Mouse (Mus musculus) spleen, postnatal 10 days (tissue): ENCODE data around the gene Gm609.

Experiments used
- DNase-seq, 2 experiments: peaks; one replicate each; pipeline ENCODE4 v3.0.0; 2021 to 2022; ENCODE audit warnings: low spot score in 2 of 2

The Gm609 gene

DNA sequence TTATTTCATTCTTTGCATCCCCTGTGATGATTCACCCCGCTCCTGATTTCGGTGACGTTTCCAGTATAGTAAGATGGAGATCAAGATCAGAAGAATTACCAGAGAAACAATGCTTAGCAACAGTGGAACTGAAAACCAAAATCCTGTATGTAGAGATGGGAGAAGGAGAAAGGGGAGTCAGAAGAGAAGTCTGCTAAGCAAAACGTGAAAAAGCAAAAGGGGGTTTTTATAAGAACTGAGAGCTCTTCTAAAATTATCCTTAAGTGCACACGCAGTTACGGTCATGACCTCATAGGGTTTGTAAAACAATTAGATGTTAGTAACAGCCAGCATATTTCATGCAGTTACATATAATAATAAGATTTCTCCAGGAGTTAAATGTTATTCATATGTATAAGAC lies 100.5 kb downstream of the Gm609 start:
- no peak for DNase-seq

DNA sequence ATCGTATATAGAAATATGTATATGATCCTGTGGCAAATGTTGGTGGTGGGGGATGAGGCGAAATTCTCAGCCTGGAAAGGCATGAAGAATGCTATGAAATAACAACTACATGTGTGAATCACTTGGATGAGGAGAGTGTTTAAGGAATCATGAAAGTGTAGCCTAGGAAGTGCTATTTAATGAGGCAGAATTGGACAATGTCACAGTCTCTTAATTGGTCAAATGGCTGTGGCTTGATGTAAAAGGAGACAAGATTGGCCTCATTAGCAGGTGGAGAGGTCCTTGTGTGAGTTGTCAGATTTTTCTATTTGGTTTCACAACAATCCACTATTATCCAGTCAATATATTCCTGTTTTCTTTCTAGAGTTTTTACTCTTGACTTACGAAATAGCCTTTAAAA lies 101.1 kb downstream of the Gm609 start:
- DNase-seq: no peak

DNA sequence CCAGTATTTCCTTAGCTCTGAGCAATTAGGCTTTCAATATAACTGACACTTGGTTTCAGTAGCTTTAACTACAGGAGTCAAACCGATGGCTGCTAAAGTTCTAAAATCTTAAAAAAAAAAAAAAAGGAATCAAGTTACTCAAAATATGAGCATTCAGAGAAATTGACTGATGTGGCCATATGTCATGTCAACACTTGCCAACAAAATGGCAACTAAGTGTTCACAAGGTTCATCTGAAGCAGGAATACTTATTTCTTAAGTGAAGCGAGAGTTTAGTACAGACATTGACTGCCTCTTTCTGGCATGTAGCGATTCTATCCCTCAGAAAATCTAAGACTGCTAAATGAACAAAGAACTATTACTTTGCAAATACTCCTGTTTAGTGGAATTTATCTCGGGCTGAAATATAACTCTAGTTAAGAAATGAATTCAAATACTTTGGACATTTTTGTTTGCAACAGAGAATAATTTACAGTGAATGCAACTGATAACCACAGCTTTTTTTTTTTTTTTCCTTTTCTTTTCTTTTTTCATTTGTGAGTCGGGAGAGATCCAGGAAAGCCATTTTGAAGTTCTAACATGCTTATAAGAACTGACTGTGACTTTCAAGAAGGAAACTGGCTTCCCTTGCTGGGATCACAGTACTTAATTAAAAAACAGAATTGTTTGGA lies 102.3 kb downstream of the Gm609 start:
- DNase-seq: no peak

DNA sequence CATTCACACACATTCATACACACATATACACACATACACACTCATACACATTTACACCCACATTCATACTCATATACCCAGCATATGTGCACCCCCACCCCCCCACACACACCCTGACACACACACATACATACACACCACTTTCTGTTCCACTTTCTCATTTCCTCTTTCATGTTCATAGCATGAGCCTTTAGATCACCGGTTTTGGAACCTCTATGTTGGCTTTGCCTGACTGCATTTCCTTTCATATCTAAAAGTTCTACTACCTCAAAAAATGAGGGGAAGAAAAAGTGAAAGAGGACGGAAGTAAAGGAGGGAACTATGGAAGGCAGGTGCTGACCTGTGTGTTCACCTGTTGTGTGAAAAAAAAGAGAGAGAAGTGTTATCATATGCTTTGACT lies 102.9 kb downstream of the Gm609 start:
- peak in 1 of 2 experiments; percentile 52 for DNase-seq

DNA sequence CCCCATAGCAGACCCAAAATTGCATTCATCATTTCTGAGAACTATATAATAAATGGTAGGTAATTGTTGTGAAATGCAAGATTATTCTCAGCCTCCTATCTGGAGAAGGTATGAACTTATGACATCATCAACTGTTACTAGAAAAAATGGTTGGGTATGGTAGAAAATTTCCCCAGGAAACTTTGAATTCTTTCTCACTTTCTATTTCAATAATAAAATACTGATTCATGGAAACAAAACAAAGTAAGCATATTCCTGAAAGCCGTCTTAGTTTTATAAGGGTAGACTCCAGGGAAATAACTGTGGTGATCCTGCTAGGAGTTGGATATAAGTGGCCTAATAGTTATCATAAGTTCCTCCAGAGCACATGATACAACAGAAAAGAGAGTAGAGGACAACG lies 103.7 kb downstream of the Gm609 start:
- DNase-seq: no peak

DNA sequence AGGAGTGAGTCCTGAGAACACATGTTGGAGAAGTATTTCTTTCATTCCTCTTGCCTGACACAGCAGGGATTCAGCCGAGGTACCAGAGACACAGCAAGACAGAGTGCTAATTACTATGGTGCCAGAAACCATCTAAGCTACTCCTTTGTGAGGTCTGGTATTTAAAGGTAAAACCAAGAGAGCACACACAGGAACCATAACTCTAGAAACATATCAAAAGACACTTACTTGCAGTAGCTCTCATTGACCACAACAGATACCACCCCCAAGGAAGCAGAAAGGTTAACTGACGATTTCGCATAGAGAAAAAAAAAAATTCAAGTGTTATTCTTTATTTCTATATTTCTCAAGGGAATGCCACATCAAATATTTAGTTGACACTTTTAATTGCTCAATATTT lies 111.0 kb downstream of the Gm609 start:
- no peak for DNase-seq

DNA sequence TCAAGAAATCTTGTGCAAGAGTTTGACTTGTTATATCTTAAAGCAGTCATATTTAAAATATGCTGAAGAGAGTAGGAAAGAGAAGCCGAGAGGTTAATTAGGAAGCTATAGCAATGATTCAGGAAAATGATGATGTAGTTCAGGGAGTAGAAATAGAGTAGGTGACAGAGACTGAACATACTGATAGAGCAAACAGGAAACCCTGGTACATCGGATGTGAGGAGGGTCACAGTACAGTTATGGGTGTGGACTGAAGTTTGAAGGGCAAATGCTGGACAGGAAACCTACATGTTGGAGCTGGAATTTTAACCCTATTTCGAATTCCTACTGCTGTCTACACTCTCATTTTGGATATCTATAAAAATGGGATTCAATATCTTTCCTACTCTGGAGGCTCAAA lies 113.8 kb downstream of the Gm609 start:
- no peak for DNase-seq

DNA sequence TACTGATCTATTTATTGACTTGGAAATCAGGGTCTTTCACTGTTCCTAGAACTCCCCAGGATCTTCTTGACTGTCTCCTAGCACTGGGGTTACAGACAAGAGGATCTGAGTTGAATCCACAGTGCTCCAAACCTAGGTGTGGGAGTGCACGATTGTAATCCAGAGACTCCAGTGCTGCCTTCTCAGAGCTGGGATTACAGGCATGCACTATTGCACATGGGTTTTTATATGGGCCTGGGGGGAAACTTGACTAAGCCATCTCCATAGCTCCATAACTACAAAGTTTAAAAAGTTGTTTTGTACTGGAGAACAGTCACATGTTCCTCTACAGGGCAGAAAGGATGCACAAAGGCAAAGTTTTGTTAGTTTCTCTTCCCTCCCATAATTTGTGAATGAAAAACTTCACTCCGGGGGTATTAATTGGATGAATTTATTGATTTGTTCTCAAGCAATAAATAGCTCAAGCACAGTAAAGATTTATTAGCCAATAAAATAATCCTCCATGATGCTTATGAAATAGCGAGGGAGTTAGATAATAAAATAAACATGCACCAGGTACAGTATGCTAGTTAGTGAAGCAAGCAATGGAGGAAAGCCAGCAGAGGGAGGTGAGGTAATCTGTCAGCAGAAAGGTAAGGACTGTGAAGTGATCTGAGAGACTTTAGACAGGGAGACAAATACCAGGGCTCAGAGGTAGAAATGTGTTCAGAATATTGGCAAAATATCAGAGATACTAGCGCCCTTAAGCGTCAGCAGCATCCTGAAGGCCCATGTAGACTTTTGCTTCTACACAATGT lies 114.4 kb downstream of the Gm609 start:
- no peak for DNase-seq

DNA sequence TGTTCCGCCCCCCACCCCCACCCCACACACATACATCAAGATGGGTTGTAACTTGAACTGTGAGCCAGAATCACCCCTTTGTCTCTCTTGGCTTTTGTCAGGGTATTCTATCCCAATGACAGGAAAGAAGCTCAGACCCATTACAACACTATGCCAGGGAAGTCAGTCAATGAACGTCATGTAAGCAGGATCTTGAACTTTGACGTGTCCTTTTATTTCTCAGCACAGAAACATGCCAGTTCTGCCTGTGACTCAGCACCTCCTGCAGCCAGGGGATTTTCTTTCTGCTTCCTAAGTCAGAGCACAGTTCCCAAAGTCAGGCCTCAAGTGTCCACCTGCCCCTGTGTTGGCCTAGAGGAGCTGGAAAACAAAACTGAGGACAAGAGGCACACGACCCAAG lies 115.4 kb downstream of the Gm609 start:
- no peak for DNase-seq

DNA sequence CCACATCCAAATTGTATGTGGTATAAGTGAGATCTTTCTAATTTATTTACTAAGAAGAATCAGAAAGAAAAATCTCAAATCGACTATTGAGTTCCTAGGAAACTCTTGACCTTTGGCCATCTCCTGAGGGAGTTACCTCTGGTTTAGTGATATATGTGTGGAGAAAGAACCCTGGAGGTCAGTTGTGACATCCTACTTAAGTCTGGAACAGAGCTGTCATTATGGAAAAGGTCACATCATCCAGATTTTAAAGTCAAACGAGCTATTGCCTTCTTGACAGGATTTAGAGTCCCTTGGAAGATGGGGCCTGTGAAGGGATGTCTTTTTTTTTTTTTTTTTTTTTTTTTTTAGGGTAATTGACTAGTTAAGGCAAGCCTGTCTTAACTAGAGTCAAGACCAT lies 116.0 kb downstream of the Gm609 start:
- DNase-seq: no peak

DNA sequence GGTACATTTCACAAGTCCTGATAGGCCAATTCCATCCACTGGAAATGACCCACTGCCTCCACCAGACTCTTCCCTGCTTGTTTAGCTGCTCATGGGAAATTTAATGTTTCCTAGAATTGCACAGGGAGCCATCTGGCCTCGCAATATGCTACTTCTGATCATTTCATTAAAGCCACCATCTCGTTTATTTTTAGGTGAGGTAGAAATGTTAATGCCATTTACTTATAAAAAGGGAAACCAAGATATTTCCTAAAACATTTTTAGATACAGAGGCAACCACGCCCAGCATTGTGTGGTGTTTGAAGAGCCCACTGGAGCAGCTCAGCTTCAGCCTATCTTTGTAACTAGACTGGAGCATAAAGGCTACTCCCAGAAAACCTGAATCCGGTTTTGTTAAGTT lies 116.5 kb downstream of the Gm609 start:
- DNase-seq: no peak

DNA sequence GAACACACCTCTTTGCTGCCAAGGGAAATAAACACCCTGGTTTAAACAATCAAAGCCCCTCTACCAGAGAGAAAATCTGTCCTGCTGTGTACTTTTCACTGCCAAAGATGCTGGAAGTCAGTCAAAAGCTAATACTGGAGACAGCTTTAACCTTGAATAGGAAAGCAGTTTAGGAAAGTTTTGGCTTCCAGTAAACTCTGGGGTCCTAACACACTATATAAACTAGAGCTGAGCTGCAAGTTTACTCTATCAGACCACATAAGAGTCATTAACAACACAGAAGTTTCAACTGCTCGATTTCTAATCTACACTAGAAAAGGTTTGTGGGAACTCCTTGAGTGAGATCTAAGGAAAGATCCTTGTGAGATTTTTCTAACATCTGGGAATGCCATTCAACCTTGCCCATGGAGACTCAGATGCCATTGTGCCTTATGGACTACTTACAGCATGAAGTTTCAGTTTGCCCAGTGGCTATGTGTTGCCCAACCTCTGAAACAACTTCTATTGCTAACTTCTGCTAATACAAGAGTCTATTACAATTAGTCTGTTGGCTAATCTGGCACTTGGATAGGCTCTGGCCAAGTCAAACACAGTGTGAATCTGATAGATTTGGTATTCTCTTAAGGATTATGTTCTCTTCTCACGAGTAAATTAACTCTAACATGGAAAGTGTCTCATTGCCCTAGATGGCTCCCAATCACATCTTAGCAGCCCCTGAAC lies 117.1 kb downstream of the Gm609 start:
- DNase-seq: no peak

DNA sequence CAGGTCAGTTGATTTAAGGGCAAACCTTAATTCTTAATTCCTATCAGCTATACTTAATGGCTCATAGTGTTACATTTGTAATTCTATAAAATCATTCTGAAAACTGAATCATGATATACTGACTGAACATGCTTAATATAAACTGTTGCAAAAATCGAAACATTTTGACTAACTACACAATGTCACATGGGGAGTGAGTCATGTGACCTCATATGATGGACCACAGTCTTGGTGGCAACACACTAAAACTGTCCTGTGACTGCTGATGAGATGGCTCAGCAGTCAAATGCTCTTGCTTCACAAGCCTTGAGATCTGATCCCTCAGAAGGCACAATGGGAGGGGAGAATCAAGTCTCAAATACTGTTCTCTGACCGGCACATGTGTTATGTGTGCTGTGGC lies 118.7 kb downstream of the Gm609 start:
- no peak for DNase-seq

DNA sequence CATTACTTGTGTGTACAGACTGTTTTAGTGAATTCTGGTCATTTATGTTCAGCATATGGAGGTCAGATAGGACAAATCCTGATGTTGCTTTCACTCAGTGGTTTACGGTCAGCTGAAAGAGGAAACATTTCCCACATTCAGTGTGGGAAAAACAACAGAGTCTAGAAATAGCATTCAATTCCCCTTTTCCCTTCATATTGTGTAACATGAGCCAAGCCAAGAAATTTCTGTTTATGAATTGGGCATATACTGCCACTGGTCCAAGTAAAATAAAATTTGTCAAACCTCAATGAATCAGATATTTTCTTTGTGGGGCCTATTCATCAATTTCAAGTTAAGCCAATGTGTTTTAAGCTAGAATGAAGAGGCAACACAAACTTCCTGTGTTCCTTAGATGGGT lies 121.7 kb downstream of the Gm609 start:
- DNase-seq: no peak

DNA sequence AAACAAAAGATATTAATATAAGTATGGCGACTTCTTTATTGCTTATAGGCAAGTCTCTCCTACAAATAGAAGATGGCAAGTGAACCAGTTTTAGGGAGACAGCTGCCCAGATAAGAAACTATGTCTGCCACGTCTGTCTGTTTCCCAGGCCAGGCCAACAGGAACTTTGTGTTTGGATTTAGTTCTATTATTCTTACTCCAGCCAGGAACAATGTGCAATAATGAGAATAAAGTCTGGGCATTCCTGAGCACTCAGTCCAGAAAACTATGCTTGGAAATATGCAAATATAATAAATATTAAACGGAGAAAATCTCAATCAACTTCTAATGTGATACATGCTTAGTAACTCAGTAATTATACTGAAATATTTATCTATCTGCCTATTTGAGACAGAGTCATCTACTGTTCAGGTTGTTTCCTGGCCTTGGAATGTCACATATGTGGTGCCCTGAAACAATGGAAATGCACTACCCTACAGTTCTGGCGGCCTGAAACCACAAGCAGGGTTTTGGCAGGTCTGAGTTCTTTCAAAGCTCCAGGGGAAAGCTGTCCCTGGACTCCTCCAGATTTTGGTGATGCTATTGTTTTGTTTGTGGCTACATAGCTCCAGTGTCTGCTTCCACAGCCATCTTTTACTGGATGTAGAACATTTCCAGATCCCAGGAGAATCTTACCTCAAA lies 123.3 kb downstream of the Gm609 start:
- no peak for DNase-seq

DNA sequence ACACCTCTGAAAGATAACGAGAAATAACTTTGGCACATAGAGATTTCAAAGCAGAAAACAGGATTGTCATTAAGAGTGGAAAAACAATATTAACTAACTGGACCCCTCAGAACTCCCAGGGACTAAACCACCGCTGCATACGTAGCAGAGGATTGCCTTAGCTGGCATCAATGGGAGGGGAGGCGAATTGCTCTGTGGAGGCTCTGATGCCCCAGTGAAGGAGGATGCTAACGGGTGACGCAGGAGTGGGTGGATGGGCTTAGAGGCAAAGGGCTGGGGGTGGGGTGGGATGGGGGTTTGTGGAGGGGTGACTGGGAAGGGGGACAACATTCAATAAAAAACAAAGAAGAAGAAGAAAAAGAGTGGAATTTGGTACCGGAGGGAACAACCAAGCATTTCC lies 126.7 kb downstream of the Gm609 start:
- DNase-seq: no peak

DNA sequence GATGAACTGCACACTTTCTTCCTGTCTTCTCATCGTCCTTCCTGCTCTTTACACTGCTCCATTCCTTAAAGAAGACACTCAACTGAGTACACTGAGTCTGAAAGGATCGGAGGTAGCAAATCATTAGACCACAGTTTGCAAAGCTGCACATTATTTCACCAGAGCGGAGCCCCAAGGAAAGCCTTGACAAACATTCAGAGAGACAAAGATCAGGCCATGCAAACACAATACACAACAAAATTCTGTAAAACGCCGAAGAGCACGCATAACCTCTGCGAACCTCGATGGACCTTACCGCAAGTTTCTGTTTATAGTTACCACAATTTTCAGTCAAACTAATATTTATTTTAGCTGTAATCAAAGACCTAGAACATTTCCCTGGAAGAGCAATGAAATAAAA lies 127.4 kb downstream of the Gm609 start:
- DNase-seq: no peak

DNA sequence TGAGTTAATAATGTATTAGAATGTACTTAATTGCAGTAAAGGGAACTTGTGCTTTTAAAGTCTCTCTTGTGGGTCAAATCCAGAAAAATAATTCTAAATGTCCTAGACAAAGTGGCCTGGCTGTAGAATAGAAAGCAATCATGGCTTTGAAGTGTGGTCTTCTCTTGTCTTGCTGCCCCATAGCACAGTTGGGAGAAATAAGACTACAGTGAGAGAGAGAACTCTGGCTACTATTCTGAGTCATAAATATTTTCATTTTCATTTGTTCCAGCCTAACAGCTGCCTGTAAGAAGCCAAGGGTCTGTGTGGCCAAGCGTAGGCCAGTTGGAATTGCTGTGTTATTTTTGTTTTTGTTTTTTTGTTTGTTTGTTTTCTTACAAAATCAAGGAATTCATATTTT lies 128.1 kb downstream of the Gm609 start:
- no peak for DNase-seq

DNA sequence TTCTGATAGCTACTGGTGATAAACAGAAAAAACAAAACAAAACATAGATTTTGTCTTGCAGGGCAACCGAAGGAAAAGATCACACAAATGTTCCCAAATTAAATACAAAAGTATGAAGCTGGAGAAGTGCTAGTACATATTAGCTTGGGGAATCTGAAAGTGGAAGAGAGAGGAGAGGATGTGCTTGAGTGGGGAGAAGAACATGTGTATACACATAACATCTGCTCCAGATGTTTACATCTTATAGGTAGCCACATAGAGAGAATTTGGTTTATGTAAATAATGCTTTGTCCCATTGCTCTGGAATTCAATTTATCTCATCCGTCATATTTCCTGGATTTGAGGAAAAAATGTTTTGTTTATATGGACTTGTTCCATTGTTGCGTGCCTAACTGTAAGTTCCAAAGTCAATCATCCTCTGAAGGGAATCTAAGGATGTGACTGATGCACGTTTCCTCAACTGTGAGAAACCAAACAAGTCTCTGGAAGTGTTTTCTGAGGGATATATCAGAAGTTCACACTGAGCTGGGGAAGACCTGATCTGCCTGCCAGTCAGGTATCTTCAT lies 129.2 kb downstream of the Gm609 start:
- no peak for DNase-seq
